Comparison of ENCODE assay signal across 8 mouse cellular contexts in the genomic region with DNA sequence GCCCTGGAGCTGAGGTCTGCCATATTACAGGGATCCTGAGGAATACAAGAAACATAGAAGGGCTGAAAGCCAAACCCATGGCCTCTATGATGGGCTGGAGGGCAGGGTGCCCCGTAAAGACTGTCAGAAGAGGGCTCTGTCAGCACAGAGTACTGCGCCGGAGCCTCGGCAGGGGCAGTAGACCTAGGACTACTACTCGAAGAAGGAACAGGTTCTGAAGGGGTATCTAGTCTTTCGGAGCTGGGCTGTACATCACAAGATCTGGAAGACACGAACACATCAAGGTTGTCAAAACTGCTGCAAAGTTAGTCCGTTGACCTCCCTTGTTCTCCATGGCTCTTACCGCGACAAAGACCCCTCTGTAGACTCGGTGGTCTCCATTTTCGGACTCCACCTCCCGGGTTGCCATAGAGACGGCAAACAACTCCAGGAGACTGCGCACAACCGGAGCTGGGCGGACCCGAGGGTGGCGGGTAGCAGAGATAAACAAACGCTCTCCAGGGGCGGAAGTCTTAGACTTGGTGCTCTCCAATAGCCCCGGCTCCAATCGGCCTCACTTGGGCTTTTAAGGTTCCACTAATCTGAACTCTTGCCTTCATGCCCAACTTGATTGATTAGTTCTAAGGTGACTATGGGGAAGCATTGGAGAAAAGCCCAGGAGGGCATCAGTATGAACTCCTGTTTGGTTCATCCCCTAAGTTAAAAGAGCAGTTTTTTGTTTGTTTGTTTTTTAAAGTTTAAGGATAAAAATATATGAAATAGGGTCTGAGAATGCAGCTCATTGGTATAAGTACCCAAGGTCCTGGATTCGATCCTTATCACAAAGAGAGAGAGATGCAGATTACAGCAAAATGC. TPM values are rescaled to one million over a fixed set of nuclear protein-coding genes. Genes with fewer than 3 reads are reported as not detected.
A peak's percentile ranks its signal among the peaks of the same experiment; 100 is the strongest.
DNase-seq lines count a peak whose midpoint lies in the region; ATAC-seq and TF ChIP-seq lines count a peak whose summit lies in the region.

Gene Spag8, minus strand, starts transcription at position 434 of the 855 bp plus-strand sequence.

- no peak for ATAC-seq in embryonic facial prominence, embryonic 11.5 days (replicated peaks; ENCODE audit: insufficient number of reproducible peaks, low FRiP score, low TSS enrichment, low read depth)
- ATAC-seq in liver, embryonic 11.5 days (replicated peaks; ENCODE audit: low FRiP score), result peak; percentile 56
- ATAC-seq in midbrain, postnatal 0 days (ENCODE audit: low FRiP score), result no peak
- no peak for ATAC-seq in inflammation-experienced regulatory T-cells, adult 6 months

- no peaks in the 10 kb centered on the region for H3K27me3 ChIP-seq in embryonic facial prominence, embryonic 11.5 days (ENCODE audit: control insufficient read depth, insufficient read depth, low read length)
- no peaks in the 10 kb centered on the region for H3K27me3 ChIP-seq in hindbrain, embryonic 10.5 days (ENCODE audit: insufficient read depth, poor library complexity, severe bottlenecking)
- H3K27me3 ChIP-seq in liver, embryonic 11.5 days (replicated peaks; ENCODE audit: control insufficient read depth, insufficient read depth, low read length), result no peaks in the 10 kb centered on the region
- no peaks in the 10 kb centered on the region for H3K27me3 ChIP-seq in midbrain, postnatal 0 days (ENCODE audit: insufficient read depth, low read length)

- DNase-seq in left cerebral cortex, postnatal 25 days (ENCODE audit: low spot score in 2 of 2), result peak; percentile 28 to 48
- no peak for DNase-seq in left cerebral cortex, adult 9 months (ENCODE audit: low spot score in 2 of 2)
- peak; percentile 66 for DNase-seq in embryonic facial prominence, embryonic 11.5 days (ENCODE audit: low spot score)
- peak; percentile 76 for DNase-seq in hindbrain, embryonic 10.5 days (ENCODE audit: low spot score)
- peak; percentile 67 for DNase-seq in liver, embryonic 11.5 days (ENCODE audit: low spot score)
- DNase-seq in midbrain, postnatal 0 days (ENCODE audit: low spot score), result peak; percentile 73
- no peak for DNase-seq in cerebellum, postnatal 36 days

- peak; percentile 16; the same call in 1 of the 2 replicates for TF ChIP-seq CTCF in midbrain, postnatal 0 days (IDR thresholded peaks at IDR 0.05)

- H3K4me3 ChIP-seq in embryonic facial prominence, embryonic 11.5 days (ENCODE audit: low read depth, low read length), result peak within 1 kb of the TSS; percentile 14; the same call in 1 of the 2 replicates
- H3K4me3 ChIP-seq in hindbrain, embryonic 10.5 days, result peak within 1 kb of the TSS; percentile 41
- H3K4me3 ChIP-seq in liver, embryonic 11.5 days (ENCODE audit: low read depth, low read length), result peak within 1 kb of the TSS; percentile 41
- peak within 1 kb of the TSS; percentile 26 for H3K4me3 ChIP-seq in midbrain, postnatal 0 days (ENCODE audit: low read depth, low read length)

- H3K4me1 ChIP-seq in embryonic facial prominence, embryonic 11.5 days (ENCODE audit: control insufficient read depth, insufficient read depth, low read length), result no peaks in the 10 kb centered on the region
- H3K4me1 ChIP-seq in hindbrain, embryonic 10.5 days (replicated peaks), result peaks cover 41% of the 10 kb centered on the region
- H3K4me1 ChIP-seq in liver, embryonic 11.5 days (replicated peaks; ENCODE audit: control insufficient read depth, insufficient read depth, low read length), result peaks cover 5% of the 10 kb centered on the region
- no peaks in the 10 kb centered on the region for H3K4me1 ChIP-seq in midbrain, postnatal 0 days (ENCODE audit: insufficient read depth, low read length)

- peaks cover 3% of the 10 kb centered on the region for H3K9me3 ChIP-seq in embryonic facial prominence, embryonic 11.5 days (replicated peaks; ENCODE audit: control insufficient read depth, low read length)
- H3K9me3 ChIP-seq in hindbrain, embryonic 10.5 days, result peaks cover 8% of the 10 kb centered on the region
- H3K9me3 ChIP-seq in liver, embryonic 11.5 days (ENCODE audit: control insufficient read depth, low read length), result peaks cover 3% of the 10 kb centered on the region; the same call in 1 of the 2 replicates
- H3K9me3 ChIP-seq in midbrain, postnatal 0 days (ENCODE audit: low read length), result no peaks in the 10 kb centered on the region

- intact Hi-C loops in left cerebral cortex, postnatal 25 days (cut with DNase I), result no loop called here

- peak within 1 kb of the TSS; percentile 9; the same call in 1 of the 2 replicates for H3K9ac ChIP-seq in embryonic facial prominence, embryonic 11.5 days (replicated peaks; ENCODE audit: low read length)
- H3K9ac ChIP-seq in liver, embryonic 11.5 days (ENCODE audit: low read depth, low read length), result 0 out of 2 replicates have a peak within 1 kb of the TSS, but pooled peaks have one; percentile 46
- no peak within 1 kb of the TSS; the same call in 1 of the 2 replicates for H3K9ac ChIP-seq in midbrain, postnatal 0 days (replicated peaks; ENCODE audit: low read length, poor library complexity, severe bottlenecking)

- H3K27ac ChIP-seq in embryonic facial prominence, embryonic 11.5 days (replicated peaks; ENCODE audit: low read depth, low read length), result no peak within 1 kb of the TSS
- peak within 1 kb of the TSS; percentile 60 for H3K27ac ChIP-seq in hindbrain, embryonic 10.5 days
- H3K27ac ChIP-seq in liver, embryonic 11.5 days (ENCODE audit: low read depth, low read length), result no peak within 1 kb of the TSS; the same call in 1 of the 2 replicates
- H3K27ac ChIP-seq in midbrain, postnatal 0 days (ENCODE audit: low read depth, low read length), result no peak within 1 kb of the TSS

- 22% methylated on average over 24 of the region's 24 CpGs for WGBS in embryonic facial prominence, embryonic 11.5 days
- 15% methylated on average over 24 of the region's 24 CpGs for WGBS in hindbrain, embryonic 10.5 days
- 12% methylated on average over 24 of the region's 24 CpGs for WGBS in liver, embryonic 11.5 days
- WGBS in midbrain, postnatal 0 days, result 17% methylated on average over 24 of the region's 24 CpGs

- peak within 1 kb of the TSS; percentile 43 for H3K4me2 ChIP-seq in embryonic facial prominence, embryonic 11.5 days (ENCODE audit: low read depth, low read length)
- peak within 1 kb of the TSS; percentile 62 for H3K4me2 ChIP-seq in liver, embryonic 11.5 days
- H3K4me2 ChIP-seq in midbrain, postnatal 0 days (ENCODE audit: low read depth, low read length, poor library complexity, severe bottlenecking), result peak within 1 kb of the TSS; percentile 45

- H3K36me3 ChIP-seq in embryonic facial prominence, embryonic 11.5 days (replicated peaks; ENCODE audit: control insufficient read depth, insufficient read depth, low read depth, low read length), result peaks cover 4% of the 10 kb centered on the region
- peaks cover 36% of the 10 kb centered on the region for H3K36me3 ChIP-seq in hindbrain, embryonic 10.5 days
- H3K36me3 ChIP-seq in liver, embryonic 11.5 days (ENCODE audit: control insufficient read depth, insufficient read depth, low read length), result peaks cover 8% of the 10 kb centered on the region; the same call in 1 of the 2 replicates
- H3K36me3 ChIP-seq in midbrain, postnatal 0 days (ENCODE audit: insufficient read depth, low read length), result peaks cover 10% of the 10 kb centered on the region; the same call in 1 of the 2 replicates

RNA-seq across cellular contexts. Expression of gene Spag8, which starts in this region (rescaled TPM):
- 1 to 10 TPM in 1 of 2 experiments, under 1 TPM in 1; 0.73 to 1.2 TPM for total RNA-seq in left cerebral cortex, postnatal 25 days (2021)
- 1.1 and 1.8 TPM in 2 replicates for polyA plus RNA-seq in embryonic facial prominence, embryonic 11.5 days (2014; fragmentation: Nextera tagmentation; extraction: Ambion mirVana)
- polyA plus RNA-seq in hindbrain, embryonic 10.5 days (2016; fragmentation: Nextera tagmentation; extraction: Ambion mirVana), result 5.2 and 10.0 TPM in 2 replicates
- polyA plus RNA-seq in liver, embryonic 11.5 days (2014; fragmentation: Nextera tagmentation; extraction: Ambion mirVana), result 0.30 and 1.5 TPM in 2 replicates
- 9.3 and 10.2 TPM in 2 replicates for total RNA-seq in midbrain, postnatal 0 days (2014; rRNA removed)
- polyA plus RNA-seq in midbrain, postnatal 0 days (2015; fragmentation: Nextera tagmentation; extraction: Ambion mirVana), result 7.3 and 8.5 TPM in 2 replicates
- under 1 TPM in 1 of 3 experiments, not detected in 2; 0.54 TPM for polyA plus RNA-seq in inflammation-experienced regulatory T-cells, adult 6 months (2017; shearing (Covaris generic))

Comparison
In these comparisons a context has a peak if more than half of its experiments do, and no peak if none do; other contexts are left out.
1. DNase-seq: peak in left cerebral cortex, postnatal 25 days (2 of 2), embryonic facial prominence, embryonic 11.5 days (single experiment), hindbrain, embryonic 10.5 days (single experiment), liver, embryonic 11.5 days (single experiment) and midbrain, postnatal 0 days (single experiment); none in left cerebral cortex, adult 9 months (0 of 2) and cerebellum, postnatal 36 days (0 of 2).
2. Peak in every context shown above with its lines, with median percentiles within 50 percentile points of each other: H3K4me2 ChIP-seq and H3K4me3 ChIP-seq.